Mouse (Mus musculus) kidney, embryonic 14.5 days (tissue): Measurements from ENCODE around the gene Dnm2. TPM values are rescaled to one million over a fixed set of nuclear protein-coding genes. Genes with fewer than 3 reads are reported as not detected.

Experiments used
- ATAC-seq: fragments of 200-750 bp; cut with Nextera tagmentation; 2 replicates; pipeline ENCODE4 v1.8.0; 2017; ENCODE audit warnings: moderate number of reproducible peaks, mild to moderate bottlenecking, moderate TSS enrichment, moderate library complexity; ENCODE audit not compliant: low FRiP score, low TSS enrichment
- H3K27ac ChIP-seq: fragments of 300-500 bp; sonication (generic); 2 replicates; pipeline ENCODE4 v1.5.1; 2014; ENCODE audit warnings: low read depth, mild to moderate bottlenecking, low read length, moderate library complexity, mixed read lengths
- H3K27me3 ChIP-seq: fragments of 300-500 bp; sonication (generic); 2 replicates; pipeline ENCODE4 v1.6.1; 2014; ENCODE audit warnings: mild to moderate bottlenecking, low read length; ENCODE audit not compliant: control insufficient read depth, insufficient read depth
- H3K36me3 ChIP-seq: fragments of 300-500 bp; sonication (generic); 2 replicates; pipeline ENCODE4 v1.6.1; 2014; ENCODE audit warnings: low read length, mixed read lengths; ENCODE audit not compliant: control insufficient read depth, insufficient read depth
- H3K4me1 ChIP-seq: fragments of 300-500 bp; sonication (generic); 2 replicates; pipeline ENCODE4 v1.6.1; 2014; ENCODE audit warnings: low read length, mixed read lengths; ENCODE audit not compliant: control insufficient read depth, insufficient read depth
- H3K4me2 ChIP-seq: fragments of 300-500 bp; sonication (generic); replicated peaks from 2 replicates; pipeline ENCODE4 v1.6.1; 2014; ENCODE audit warnings: low read depth, mild to moderate bottlenecking, low read length
- H3K4me3 ChIP-seq: fragments of 300-500 bp; sonication (generic); 2 replicates; pipeline ENCODE4 v1.5.1; 2014; ENCODE audit warnings: mild to moderate bottlenecking, low read length
- H3K9ac ChIP-seq: fragments of 300-500 bp; sonication (generic); 2 replicates; pipeline ENCODE4 v1.6.1; 2014; ENCODE audit warnings: low read depth, mild to moderate bottlenecking, low read length, moderate library complexity
- H3K9me3 ChIP-seq: fragments of 300-500 bp; sonication (generic); 2 replicates; pipeline ENCODE4 v1.6.1; 2016; ENCODE audit warnings: low read length; ENCODE audit not compliant: control insufficient read depth
- WGBS: fragments of 180-500 bp; shearing (Covaris S2); extraction: QIAGEN DNeasy Blood & Tissue Kit; methylation state at CpG from one replicate; pipeline ENCODE4 v1.1.7; 2014; 5-methylcytosine and 5-hydroxymethylcytosine counted together
- polyA plus RNA-seq: library from polyadenylated mRNA; unstranded; fragments of >200 nt; fragmentation: Nextera tagmentation; extraction: Ambion mirVana; gene quantifications from 2 replicates; pipeline ENCODE4 v1.2.1, GENCODE M21; 2014

The Dnm2 gene
- polyA plus RNA-seq, 1 experiment from 2014 or later, result 66.1 TPM

- Histone ChIP-seq H3K36me3 (no peaks in the 10 kb centered on the region), H3K4me3 (no peak overlapping the region), H3K27ac (no peak overlapping the region), H3K9me3 (no peaks in the 10 kb centered on the region), H3K27me3 (no peaks in the 10 kb centered on the region), H3K4me1 (peaks cover 9% of the 10 kb centered on the region; the same call in 1 of the 2 replicates), H3K9ac (no peak overlapping the region), H3K4me2 (no peak overlapping the region)
- WGBS, result 93% methylated on average over 6 of the region's 6 CpGs
- no peak for ATAC-seq
Observed at GRCm38 (mm10) chr9:21437577-21437976, 12.9 kb downstream of the Dnm2 start.

GRCm38 (mm10) chr9:21438219-21438618 is 13.5 kb downstream of the Dnm2 start:
- 72% methylated on average over 3 of the region's 3 CpGs for WGBS
- ATAC-seq, result no peak
- peaks cover 9% of the 10 kb centered on the region; the same call in 1 of the 2 replicates for H3K4me1 ChIP-seq
- no peak overlapping the region for H3K27ac ChIP-seq
- H3K4me3 ChIP-seq, result no peak overlapping the region
- no peaks in the 10 kb centered on the region for H3K36me3 ChIP-seq
- H3K4me2 ChIP-seq, result no peak overlapping the region
- no peak overlapping the region for H3K9ac ChIP-seq
- no peaks in the 10 kb centered on the region for H3K9me3 ChIP-seq
- H3K27me3 ChIP-seq, result no peaks in the 10 kb centered on the region

- no peaks in the 10 kb centered on the region for H3K27me3 ChIP-seq
- no peaks in the 10 kb centered on the region for H3K9me3 ChIP-seq
- H3K4me1 ChIP-seq, result peaks cover 5% of the 10 kb centered on the region; the same call in 1 of the 2 replicates
- no peak overlapping the region for H3K9ac ChIP-seq
- no peak overlapping the region for H3K4me2 ChIP-seq
- no peak overlapping the region for H3K27ac ChIP-seq
- no peak for ATAC-seq
- no peak overlapping the region for H3K4me3 ChIP-seq
- 80% methylated on average over 3 of the region's 3 CpGs for WGBS
- no peaks in the 10 kb centered on the region for H3K36me3 ChIP-seq
Observed at GRCm38 (mm10) chr9:21439456-21439855, 14.7 kb downstream of the Dnm2 start.

- no peak overlapping the region for H3K4me3 ChIP-seq
- WGBS, result 92% methylated on average over 2 of the region's 2 CpGs
- H3K27ac ChIP-seq, result no peak overlapping the region
- peaks cover 5% of the 10 kb centered on the region; the same call in 1 of the 2 replicates for H3K4me1 ChIP-seq
- no peaks in the 10 kb centered on the region for H3K9me3 ChIP-seq
- ATAC-seq, result no peak
- H3K36me3 ChIP-seq, result no peaks in the 10 kb centered on the region
- H3K27me3 ChIP-seq, result no peaks in the 10 kb centered on the region
- no peak overlapping the region for H3K4me2 ChIP-seq
- no peak overlapping the region for H3K9ac ChIP-seq
Observed at GRCm38 (mm10) chr9:21439914-21440313, 15.2 kb downstream of the Dnm2 start.

GRCm38 (mm10) chr9:21440387-21440786 is 15.7 kb downstream of the Dnm2 start:
- Histone ChIP-seq H3K9ac (no peak overlapping the region), H3K4me1 (peaks cover 5% of the 10 kb centered on the region; the same call in 1 of the 2 replicates), H3K4me3 (no peak overlapping the region), H3K9me3 (no peaks in the 10 kb centered on the region), H3K27ac (no peak overlapping the region), H3K27me3 (no peaks in the 10 kb centered on the region), H3K36me3 (peaks cover 2% of the 10 kb centered on the region; the same call in 1 of the 2 replicates), H3K4me2 (no peak overlapping the region)
- ATAC-seq, result no peak

GRCm38 (mm10) chr9:21443853-21444252 is 19.1 kb downstream of the Dnm2 start:
- H3K27ac ChIP-seq, result no peak overlapping the region
- 93% methylated on average over 8 of the region's 8 CpGs for WGBS

GRCm38 (mm10) chr9:21444574-21444973 is 19.9 kb downstream of the Dnm2 start:
- Histone ChIP-seq H3K36me3 (peaks cover 3% of the 10 kb centered on the region; the same call in 1 of the 2 replicates), H3K9ac (no peak overlapping the region), H3K9me3 (no peaks in the 10 kb centered on the region), H3K4me3 (no peak overlapping the region), H3K4me2 (no peak overlapping the region), H3K4me1 (peaks cover 2% of the 10 kb centered on the region; the same call in 1 of the 2 replicates), H3K27me3 (no peaks in the 10 kb centered on the region), H3K27ac (no peak overlapping the region)
- WGBS, result 89% methylated on average over 4 of the region's 4 CpGs
- no peak for ATAC-seq

More at GRCm38 (mm10) chr9:21443853-21444252, 19.1 kb downstream of the Dnm2 start:
- Histone ChIP-seq H3K9ac (no peak overlapping the region), H3K4me1 (peaks cover 5% of the 10 kb centered on the region; the same call in 1 of the 2 replicates), H3K4me2 (no peak overlapping the region), H3K36me3 (peaks cover 3% of the 10 kb centered on the region; the same call in 1 of the 2 replicates), H3K27me3 (no peaks in the 10 kb centered on the region), H3K4me3 (no peak overlapping the region), H3K9me3 (no peaks in the 10 kb centered on the region)
- ATAC-seq, result no peak

- Histone ChIP-seq H3K9ac (no peak overlapping the region), H3K4me2 (no peak overlapping the region), H3K9me3 (no peaks in the 10 kb centered on the region), H3K27ac (no peak overlapping the region), H3K4me3 (no peak overlapping the region), H3K27me3 (no peaks in the 10 kb centered on the region), H3K4me1 (no peaks in the 10 kb centered on the region), H3K36me3 (peaks cover 3% of the 10 kb centered on the region; the same call in 1 of the 2 replicates)
- no peak for ATAC-seq
- 92% methylated on average over 6 of the region's 6 CpGs for WGBS
Observed at GRCm38 (mm10) chr9:21445081-21445744, 20.5 kb downstream of the Dnm2 start.

- H3K36me3 ChIP-seq, result peaks cover 3% of the 10 kb centered on the region; the same call in 1 of the 2 replicates
- WGBS, result 89% methylated on average over 2 of the region's 2 CpGs
- peaks cover 11% of the 10 kb centered on the region; the same call in 1 of the 2 replicates for H3K4me1 ChIP-seq
- ATAC-seq, result no peak
- H3K4me2 ChIP-seq, result no peak overlapping the region
- H3K9ac ChIP-seq, result no peak overlapping the region
- H3K9me3 ChIP-seq, result no peaks in the 10 kb centered on the region
- no peak overlapping the region for H3K27ac ChIP-seq
- H3K4me3 ChIP-seq, result no peak overlapping the region
- H3K27me3 ChIP-seq, result no peaks in the 10 kb centered on the region
Observed at GRCm38 (mm10) chr9:21447778-21448177, 23.1 kb downstream of the Dnm2 start.
